Mouse (Mus musculus) right cerebral cortex, postnatal 25 days (tissue): ENCODE results near the gene Rnf31.
A peak's percentile ranks its signal among the peaks of the same experiment; 100 is the strongest.

Experiments used
- DNase-seq: peaks from one replicate; pipeline ENCODE4 v3.0.0; 2022

Gene Rnf31

GRCm38 (mm10) chr14:55577871-55578667, 13.4 kb upstream of the Rnf31 start, which contains the start of gene Psme1:
Psme1 (plus strand) TSS chr14:55578123.
- DNase-seq: peak; percentile 77

- DNase-seq: no peak
These were observed 12.7 kb upstream of the Rnf31 start for GRCm38 (mm10) chr14:55578668-55579269.

- DNase-seq: no peak
These were observed 11.7 kb upstream of the Rnf31 start for GRCm38 (mm10) chr14:55579511-55580496.

GRCm38 (mm10) chr14:55580731-55581130, 10.8 kb upstream of the Rnf31 start:
- no peak for DNase-seq

GRCm38 (mm10) chr14:55581981-55582681, 9.4 kb upstream of the Rnf31 start:
- no peak for DNase-seq

GRCm38 (mm10) chr14:55584303-55584701, 7.2 kb upstream of the Rnf31 start:
- no peak for DNase-seq

GRCm38 (mm10) chr14:55584702-55585565, 6.6 kb upstream of the Rnf31 start, which contains the start of gene Emc9:
Emc9 (minus strand) TSS chr14:55585302.
- DNase-seq: peak; percentile 69

GRCm38 (mm10) chr14:55585566-55585960, 5.9 kb upstream of the Rnf31 start:
- DNase-seq: no peak

- DNase-seq: no peak
These were observed 5.4 kb upstream of the Rnf31 start for GRCm38 (mm10) chr14:55586149-55586548.

GRCm38 (mm10) chr14:55589271-55589670, 2.2 kb upstream of the Rnf31 start:
- no peak for DNase-seq

- no peak for DNase-seq
These were observed 1.6 kb upstream of the Rnf31 start for GRCm38 (mm10) chr14:55589771-55590448.

GRCm38 (mm10) chr14:55590748-55591330, 669 bp upstream of the Rnf31 start, which contains the start of gene Psme2:
Psme2 (minus strand) TSS chr14:55591113.
- peak; percentile 89 for DNase-seq

- DNase-seq: no peak
These were observed 718 bp downstream of the Rnf31 start for GRCm38 (mm10) chr14:55592226-55592625.

- no peak for DNase-seq
These were observed 4.7 kb downstream of the Rnf31 start for GRCm38 (mm10) chr14:55596036-55596690.

GRCm38 (mm10) chr14:55598521-55599390, 7.2 kb downstream of the Rnf31 start:
- no peak for DNase-seq

- DNase-seq: no peak
These were observed 11.7 kb downstream of the Rnf31 start, which contains the start of gene Irf9 for GRCm38 (mm10) chr14:55603271-55603632. Irf9 (plus strand) TSS chr14:55603571.

GRCm38 (mm10) chr14:55603633-55604576, 12.4 kb downstream of the Rnf31 start:
- peak; percentile 84 for DNase-seq
